Mouse (Mus musculus) cortical plate, adult 2 months (tissue): ENCODE data around the gene Tectb.

ENCODE experiments used
- CTCF ChIP-seq: fragments of 200-500 bp; IDR thresholded peaks from 2 replicates; pipeline ENCODE4 v1.5.1; 2011; ENCODE audit warnings: mild to moderate bottlenecking, control low read depth, low read length; ENCODE audit not compliant: insufficient read depth; ENCODE audit errors: extremely low read depth
- POLR2A ChIP-seq: fragments of 200-500 bp; IDR thresholded peaks from 2 replicates; pipeline ENCODE4 v1.6.1; 2011; ENCODE audit warnings: mild to moderate bottlenecking, low read length, control low read depth; ENCODE audit not compliant: insufficient read depth; ENCODE audit errors: extremely low read depth

DNA sequence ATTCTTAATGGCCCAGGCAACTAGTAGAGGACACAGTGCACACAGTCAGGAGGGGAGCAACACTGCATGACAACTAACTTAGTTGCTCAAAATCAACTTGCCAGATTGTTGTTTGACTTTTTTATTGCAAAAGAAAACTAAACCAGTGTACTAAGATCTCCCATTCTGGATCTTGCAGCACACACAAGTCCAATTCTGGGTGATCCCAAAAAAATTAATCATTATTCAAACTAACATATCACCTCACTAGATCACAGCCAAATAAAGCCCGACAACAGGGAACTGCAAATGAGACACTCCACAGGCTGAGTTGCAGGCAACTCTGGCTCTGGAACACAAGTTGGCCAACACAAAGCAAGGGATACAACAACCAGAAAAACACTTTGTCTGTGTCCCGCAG, 13.8 kb upstream of the Tectb start:
- TF ChIP-seq CTCF (no peak), POLR2A (no peak)
